Mouse (Mus musculus) intestine, postnatal 0 days (tissue): ENCODE measurements at regions not wholly inside any gene's neighbourhood (a gene's known extent, or its start where the extent isn't known, plus 50 kb on each side); places are given as distances from the start of the nearest gene placed in this dataset.

ENCODE experiments used
- ATAC-seq: fragments of 200-750 bp; cut with Nextera tagmentation; 2 replicates; pipeline ENCODE4 v1.8.0; 2017; ENCODE audit warnings: mild to moderate bottlenecking, moderate TSS enrichment, moderate library complexity
- H3K27ac ChIP-seq: fragments of 300-500 bp; sonication (generic); 2 replicates; pipeline ENCODE4 v1.5.1; 2014; ENCODE audit warnings: mild to moderate bottlenecking, low read depth, low read length, moderate library complexity
- H3K27me3 ChIP-seq: fragments of 300-500 bp; sonication (generic); replicated peaks from 2 replicates; pipeline ENCODE4 v1.6.1; 2014; ENCODE audit warnings: low read length, mixed read lengths; ENCODE audit not compliant: control insufficient read depth, insufficient read depth
- H3K36me3 ChIP-seq: fragments of 300-500 bp; sonication (generic); 2 replicates; pipeline ENCODE4 v1.6.1; 2014; ENCODE audit warnings: mild to moderate bottlenecking, moderate library complexity; ENCODE audit not compliant: control insufficient read depth, insufficient read depth
- H3K4me1 ChIP-seq: fragments of 300-500 bp; sonication (generic); replicated peaks from 2 replicates; pipeline ENCODE4 v1.6.1; 2014; ENCODE audit warnings: antibody characterized with exemption, low read length, mixed read lengths; ENCODE audit not compliant: control insufficient read depth, insufficient read depth
- H3K4me2 ChIP-seq: fragments of 300-500 bp; sonication (generic); replicated peaks from 2 replicates; pipeline ENCODE4 v1.6.1; 2014; ENCODE audit warnings: low read depth, mild to moderate bottlenecking, moderate library complexity
- H3K4me3 ChIP-seq: fragments of 300-500 bp; sonication (generic); 2 replicates; pipeline ENCODE4 v1.5.1; 2014; ENCODE audit warnings: low read depth, low read length
- H3K9ac ChIP-seq: fragments of 300-500 bp; sonication (generic); 2 replicates; pipeline ENCODE4 v1.6.1; 2014; ENCODE audit warnings: mild to moderate bottlenecking, low read depth, low read length
- H3K9me3 ChIP-seq: fragments of 300-500 bp; sonication (generic); 2 replicates; pipeline ENCODE4 v1.6.1; 2016; ENCODE audit warnings: mixed run types; ENCODE audit not compliant: control insufficient read depth
- CTCF ChIP-seq: sonication (generic); IDR thresholded peaks from 2 replicates; pipeline ENCODE4 v1.5.1; 2016; ENCODE audit warnings: low read depth, mild to moderate bottlenecking, control low read depth, antibody characterized with exemption, moderate library complexity
- WGBS: fragments of 180-500 bp; shearing (Covaris S2); extraction: QIAGEN DNeasy Blood & Tissue Kit; methylation state at CpG from one replicate; pipeline ENCODE4 v1.1.7; 2014; 5-methylcytosine and 5-hydroxymethylcytosine counted together

DNA sequence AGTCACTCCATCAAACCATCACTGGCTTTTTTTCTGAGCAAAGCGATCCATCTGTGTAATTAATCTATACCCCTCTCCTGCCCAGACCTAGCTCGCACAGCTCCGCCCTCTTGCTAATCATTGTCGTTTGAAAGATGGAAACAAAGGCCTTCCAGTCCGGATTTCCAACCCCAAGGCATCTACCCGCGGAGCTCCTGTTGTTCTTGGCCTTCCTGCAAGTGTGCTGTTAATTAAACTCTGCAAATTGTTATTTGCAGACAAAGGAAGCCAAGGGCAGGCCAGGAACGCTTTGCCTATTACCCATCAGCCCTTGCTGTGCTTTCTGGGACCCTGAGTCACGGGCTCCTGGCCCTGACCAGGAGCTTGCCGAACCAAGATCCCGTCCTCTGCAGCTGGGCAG lies 522.0 kb upstream of the Gm19410 start:
- 49% methylated on average over 11 of the region's 11 CpGs for WGBS
- no peak for TF ChIP-seq CTCF
- Histone ChIP-seq H3K27ac (no peak overlapping the region), H3K4me1 (no peaks in the 10 kb centered on the region), H3K36me3 (no peaks in the 10 kb centered on the region), H3K4me2 (no peak overlapping the region), H3K27me3 (no peaks in the 10 kb centered on the region), H3K9ac (no peak overlapping the region), H3K4me3 (no peak overlapping the region), H3K9me3 (no peaks in the 10 kb centered on the region)
- ATAC-seq = no peak

- no peak overlapping the region for H3K4me2 ChIP-seq
- no peaks in the 10 kb centered on the region for H3K9me3 ChIP-seq
- no peak overlapping the region for H3K27ac ChIP-seq
- WGBS = 81% methylated on average over 7 of the region's 7 CpGs
- H3K4me1 ChIP-seq = no peaks in the 10 kb centered on the region
- H3K9ac ChIP-seq = no peak overlapping the region
- no peak for TF ChIP-seq CTCF
- no peak for ATAC-seq
- no peaks in the 10 kb centered on the region for H3K36me3 ChIP-seq
- H3K4me3 ChIP-seq = no peak overlapping the region
- no peaks in the 10 kb centered on the region for H3K27me3 ChIP-seq
These were observed 515.7 kb upstream of the Gm19410 start for GRCm38 (mm10) chr8:35249747-35250375.

DNA sequence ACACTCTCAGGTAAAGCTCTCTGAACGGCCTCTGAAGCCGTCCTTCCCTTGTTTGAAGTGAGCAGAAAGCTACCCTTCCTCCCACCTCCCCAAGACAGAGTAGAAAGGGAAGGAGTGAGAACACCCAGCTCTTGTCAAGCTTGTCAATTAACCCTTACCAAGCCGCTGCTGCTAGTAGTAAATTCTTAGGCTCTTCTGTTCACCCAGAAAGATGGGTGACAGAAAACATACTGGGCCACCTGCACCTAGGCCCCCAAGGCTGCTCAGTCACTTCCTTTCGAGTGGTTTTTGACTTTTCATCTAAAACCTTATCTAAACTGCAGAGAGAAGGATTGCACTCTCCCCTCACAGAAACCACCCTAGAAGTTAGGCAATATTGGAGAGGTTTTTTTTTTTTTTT lies 514.9 kb upstream of the Gm19410 start:
- no peak overlapping the region for H3K4me2 ChIP-seq
- no peak for ATAC-seq
- TF ChIP-seq CTCF = no peak
- H3K9me3 ChIP-seq = no peaks in the 10 kb centered on the region
- H3K36me3 ChIP-seq = no peaks in the 10 kb centered on the region
- 62% methylated on average over 4 of the region's 4 CpGs for WGBS
- no peaks in the 10 kb centered on the region for H3K4me1 ChIP-seq
- no peaks in the 10 kb centered on the region for H3K27me3 ChIP-seq
- no peak overlapping the region for H3K9ac ChIP-seq
- no peak overlapping the region for H3K4me3 ChIP-seq
- H3K27ac ChIP-seq = no peak overlapping the region

DNA sequence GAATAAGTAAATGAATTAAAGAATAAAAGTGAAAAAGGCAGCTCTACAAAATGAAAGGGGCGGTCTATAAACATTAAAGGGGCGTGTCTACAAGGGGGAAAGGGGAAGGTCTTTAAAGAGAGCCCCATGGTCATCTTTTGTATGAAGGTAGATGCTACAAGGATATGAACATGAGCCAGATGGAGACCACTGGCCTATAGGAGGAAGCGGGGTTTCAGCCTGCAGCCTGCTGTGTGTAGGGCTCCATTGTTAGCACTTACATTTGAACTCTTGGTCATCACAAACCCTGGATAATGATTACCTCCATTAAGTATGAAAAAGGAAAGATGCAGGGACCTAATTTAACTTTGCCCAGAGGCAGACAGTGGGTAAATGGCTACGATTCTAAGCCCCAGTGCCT lies 511.6 kb upstream of the Gm19410 start:
- no peaks in the 10 kb centered on the region for H3K27me3 ChIP-seq
- H3K27ac ChIP-seq = no peak overlapping the region
- no peak for ATAC-seq
- 87% methylated on average over 4 of the region's 4 CpGs for WGBS
- H3K9ac ChIP-seq = no peak overlapping the region
- H3K9me3 ChIP-seq = no peaks in the 10 kb centered on the region
- H3K4me2 ChIP-seq = no peak overlapping the region
- TF ChIP-seq CTCF = no peak
- H3K4me1 ChIP-seq = no peaks in the 10 kb centered on the region
- H3K36me3 ChIP-seq = no peaks in the 10 kb centered on the region
- H3K4me3 ChIP-seq = no peak overlapping the region

DNA sequence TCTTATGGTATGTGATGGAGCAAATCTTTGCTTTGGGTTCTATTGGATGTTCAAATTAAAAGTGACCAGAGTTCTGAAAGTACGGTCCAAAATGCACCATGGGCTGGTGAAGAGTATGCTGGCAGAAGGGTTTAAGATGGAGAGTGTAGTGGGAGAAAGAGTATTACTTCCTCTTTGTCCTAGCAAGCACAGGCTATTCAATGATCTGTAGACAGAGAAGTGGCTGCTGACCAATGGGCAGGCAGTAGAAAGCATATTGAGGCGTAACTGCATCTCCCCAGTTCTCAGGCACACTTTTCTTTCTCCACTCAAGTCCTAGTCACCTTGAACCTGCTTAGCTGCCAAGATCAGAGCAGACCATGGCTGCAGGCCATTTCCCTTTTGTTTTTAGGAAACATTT lies 510.3 kb upstream of the Gm19410 start:
- no peak overlapping the region for H3K9ac ChIP-seq
- no peak for TF ChIP-seq CTCF
- no peak for ATAC-seq
- no peak overlapping the region for H3K27ac ChIP-seq
- no peak overlapping the region for H3K4me3 ChIP-seq
- no peaks in the 10 kb centered on the region for H3K9me3 ChIP-seq
- no peaks in the 10 kb centered on the region for H3K27me3 ChIP-seq
- no peaks in the 10 kb centered on the region for H3K4me1 ChIP-seq
- no peaks in the 10 kb centered on the region for H3K36me3 ChIP-seq
- WGBS = 82% methylated on average over 2 of the region's 2 CpGs
- H3K4me2 ChIP-seq = no peak overlapping the region

- H3K27ac ChIP-seq = no peak overlapping the region
- no peak for ATAC-seq
- H3K9ac ChIP-seq = no peak overlapping the region
- H3K4me2 ChIP-seq = no peak overlapping the region
- H3K27me3 ChIP-seq = no peaks in the 10 kb centered on the region
- H3K36me3 ChIP-seq = no peaks in the 10 kb centered on the region
- TF ChIP-seq CTCF = peak; percentile 62
- 37% methylated on average over 4 of the region's 4 CpGs for WGBS
- H3K4me1 ChIP-seq = no peaks in the 10 kb centered on the region
- H3K9me3 ChIP-seq = no peaks in the 10 kb centered on the region
- no peak overlapping the region for H3K4me3 ChIP-seq
These were observed 508.6 kb upstream of the Gm19410 start for GRCm38 (mm10) chr8:35256958-35257357.

- Histone ChIP-seq H3K27ac (no peak overlapping the region), H3K36me3 (no peaks in the 10 kb centered on the region), H3K4me1 (no peaks in the 10 kb centered on the region), H3K4me3 (no peak overlapping the region), H3K9me3 (no peaks in the 10 kb centered on the region), H3K4me2 (no peak overlapping the region), H3K9ac (no peak overlapping the region), H3K27me3 (no peaks in the 10 kb centered on the region)
- no peak for ATAC-seq
- no peak for TF ChIP-seq CTCF
- 88% methylated on average over 5 of the region's 5 CpGs for WGBS
These were observed 497.4 kb upstream of the Gm19410 start for GRCm38 (mm10) chr8:35268221-35268620.
